In genomic region chr16:31068280-31068679, GRCm38 (mm10) we compare ENCODE assay signal across 16 mouse cellular contexts. TPM values are rescaled to one million over a fixed set of nuclear protein-coding genes. Genes with fewer than 3 reads are reported as not detected.
DNase-seq lines count a peak whose midpoint lies in the region; ATAC-seq and TF ChIP-seq lines count a peak whose summit lies in the region.
"Had no signal": no experiment of that assay in that cellular context is flagged by ENCODE, and none has a peak within 500 bp of the region (broad histone marks: within the 10 kb centered on the region; RNA-seq: fewer than 3 reads in every experiment).

No protein-coding gene starts in this region.

- 85% methylated on average over 7 of the region's 7 CpGs for WGBS in hindbrain, embryonic 10.5 days
- WGBS in hindbrain, embryonic 16.5 days: 92% methylated on average over 7 of the region's 7 CpGs
- 87% methylated on average over 7 of the region's 7 CpGs for WGBS in heart, embryonic 11.5 days (ENCODE audit: insufficient replicate concordance)
- 81% methylated on average over 7 of the region's 7 CpGs for WGBS in forebrain, postnatal 0 days

- TF ChIP-seq CTCF in forebrain, postnatal 0 days (IDR thresholded peaks at IDR 0.05; ENCODE audit: low read depth): no peak

- no peak overlapping the region for H3K4me2 ChIP-seq in hindbrain, embryonic 16.5 days (ENCODE audit: low read length)
- H3K4me2 ChIP-seq in heart, embryonic 11.5 days: no peak overlapping the region
- H3K4me2 ChIP-seq in forebrain, postnatal 0 days (ENCODE audit: low read depth): no peak overlapping the region
- H3K4me2 ChIP-seq: embryonic facial prominence, embryonic 12.5 days; forebrain, embryonic 12.5 days; hindbrain, embryonic 15.5 days had no signal

- ATAC-seq in hindbrain, embryonic 16.5 days: no peak
- ATAC-seq in heart, embryonic 11.5 days (replicated peaks; ENCODE audit: insufficient number of reproducible peaks, low FRiP score, low TSS enrichment): no peak
- ATAC-seq in monocyte, adult 5-6 weeks (replicated peaks; ENCODE audit: insufficient number of reproducible peaks, low FRiP score, low TSS enrichment, poor library complexity, severe bottlenecking): peak; percentile 8; the same call in 1 of the 2 replicates
- no peak for ATAC-seq in forebrain, postnatal 0 days
- ATAC-seq: CD4-positive, CD25-positive, alpha-beta regulatory T cell, adult 4 months; liver, postnatal 0 days; midbrain, embryonic 16.5 days had no signal

- H3K27ac ChIP-seq in hindbrain, embryonic 10.5 days: 0 out of 2 replicates have a peak overlapping the region, but pooled peaks have one; percentile 19
- no peak overlapping the region for H3K27ac ChIP-seq in hindbrain, embryonic 16.5 days (ENCODE audit: low read depth, low read length)
- H3K27ac ChIP-seq in heart, embryonic 11.5 days (ENCODE audit: low read depth, low read length): no peak overlapping the region
- no peak overlapping the region for H3K27ac ChIP-seq in forebrain, postnatal 0 days (ENCODE audit: low read depth, low read length)
- H3K27ac ChIP-seq: embryonic facial prominence, embryonic 12.5 days; forebrain, embryonic 12.5 days; hindbrain, embryonic 15.5 days had no signal

- peaks cover 40% of the 10 kb centered on the region for H3K4me1 ChIP-seq in hindbrain, embryonic 10.5 days (replicated peaks)
- H3K4me1 ChIP-seq in hindbrain, embryonic 16.5 days (ENCODE audit: control insufficient read depth, insufficient read depth, low read depth, low read length): no peaks in the 10 kb centered on the region; the same call in 1 of the 2 replicates
- peaks cover 27% of the 10 kb centered on the region for H3K4me1 ChIP-seq in heart, embryonic 11.5 days (ENCODE audit: control insufficient read depth, insufficient read depth, low read length)
- no peaks in the 10 kb centered on the region for H3K4me1 ChIP-seq in forebrain, postnatal 0 days (ENCODE audit: insufficient read depth)

- no peaks in the 10 kb centered on the region for H3K36me3 ChIP-seq in hindbrain, embryonic 10.5 days
- no peaks in the 10 kb centered on the region for H3K36me3 ChIP-seq in hindbrain, embryonic 16.5 days (ENCODE audit: control insufficient read depth, insufficient read depth, low read length)
- no peaks in the 10 kb centered on the region; the same call in 1 of the 2 replicates for H3K36me3 ChIP-seq in heart, embryonic 11.5 days (ENCODE audit: control insufficient read depth, insufficient read depth, low read length)
- H3K36me3 ChIP-seq in forebrain, postnatal 0 days (ENCODE audit: insufficient read depth): no peaks in the 10 kb centered on the region
- H3K36me3 ChIP-seq: embryonic facial prominence, embryonic 12.5 days; forebrain, embryonic 12.5 days; hindbrain, embryonic 15.5 days had no signal

- H3K4me3 ChIP-seq in hindbrain, embryonic 10.5 days: no peak overlapping the region
- no peak overlapping the region for H3K4me3 ChIP-seq in hindbrain, embryonic 16.5 days (ENCODE audit: low read length)
- H3K4me3 ChIP-seq in heart, embryonic 11.5 days (ENCODE audit: low read depth, low read length): no peak overlapping the region
- no peak overlapping the region for H3K4me3 ChIP-seq in forebrain, postnatal 0 days (ENCODE audit: low read depth, low read length)
- H3K4me3 ChIP-seq: embryonic facial prominence, embryonic 12.5 days; forebrain, embryonic 12.5 days; hindbrain, embryonic 15.5 days had no signal

- no peak for DNase-seq in hindbrain, embryonic 10.5 days (ENCODE audit: low spot score)
- peak; percentile 52 to 64 for DNase-seq in kidney, postnatal 4 days
- no peak for DNase-seq in embryo, embryonic 10.5 days (ENCODE audit: low spot score)
- DNase-seq in forebrain, postnatal 0 days: no peak
- DNase-seq: cerebellum, adult 8-10 months; left cerebral cortex, postnatal 4 days; liver, postnatal 0 days; thymus, postnatal 36 days had no signal

- H3K27me3 ChIP-seq in hindbrain, embryonic 10.5 days (ENCODE audit: insufficient read depth, poor library complexity, severe bottlenecking): no peaks in the 10 kb centered on the region
- H3K27me3 ChIP-seq in hindbrain, embryonic 16.5 days (replicated peaks; ENCODE audit: control insufficient read depth, insufficient read depth, low read length): no peaks in the 10 kb centered on the region
- no peaks in the 10 kb centered on the region for H3K27me3 ChIP-seq in heart, embryonic 11.5 days (ENCODE audit: control insufficient read depth, insufficient read depth, low read length)
- no peaks in the 10 kb centered on the region for H3K27me3 ChIP-seq in forebrain, postnatal 0 days (ENCODE audit: insufficient read depth, low read length)
- H3K27me3 ChIP-seq: embryonic facial prominence, embryonic 12.5 days; forebrain, embryonic 12.5 days; hindbrain, embryonic 15.5 days had no signal

- no peak overlapping the region for H3K9ac ChIP-seq in hindbrain, embryonic 16.5 days (ENCODE audit: low read depth, low read length)
- H3K9ac ChIP-seq in heart, embryonic 11.5 days (ENCODE audit: low read depth, low read length): 0 out of 2 replicates have a peak overlapping the region, but pooled peaks have one; percentile 28
- no peak overlapping the region for H3K9ac ChIP-seq in forebrain, postnatal 0 days
- H3K9ac ChIP-seq: embryonic facial prominence, embryonic 12.5 days; forebrain, embryonic 12.5 days; hindbrain, embryonic 15.5 days; liver, postnatal 0 days had no signal

- no peaks in the 10 kb centered on the region for H3K9me3 ChIP-seq in hindbrain, embryonic 10.5 days
- no peaks in the 10 kb centered on the region for H3K9me3 ChIP-seq in hindbrain, embryonic 16.5 days (ENCODE audit: control insufficient read depth, low read length)
- H3K9me3 ChIP-seq in heart, embryonic 11.5 days (replicated peaks; ENCODE audit: control insufficient read depth, low read length): no peaks in the 10 kb centered on the region
- H3K9me3 ChIP-seq in forebrain, postnatal 0 days (ENCODE audit: low read length): no peaks in the 10 kb centered on the region
- H3K9me3 ChIP-seq: embryonic facial prominence, embryonic 12.5 days; forebrain, embryonic 12.5 days; hindbrain, embryonic 15.5 days had no signal

RNA-seq across cellular contexts. Expression of gene Xxylt1, which starts 13.0 kb away (rescaled TPM):
- 12.1 and 15.1 TPM in 2 replicates for polyA plus RNA-seq in hindbrain, embryonic 10.5 days (2016; fragmentation: Nextera tagmentation; extraction: Ambion mirVana)
- 11.0 and 16.1 TPM in 2 replicates for polyA plus RNA-seq in hindbrain, embryonic 16.5 days (2015; fragmentation: Nextera tagmentation; extraction: Ambion mirVana)
- polyA plus RNA-seq in heart, embryonic 11.5 days (2014; fragmentation: Nextera tagmentation; extraction: Ambion mirVana): 10.3 and 12.2 TPM in 2 replicates
- 2.2 to 8.6 TPM (median 4.5 TPM) in 3 replicates for total RNA-seq in monocyte, adult 5-6 weeks (2017)
- 17.4 and 24.3 TPM in 2 replicates for total RNA-seq in forebrain, postnatal 0 days (2014; rRNA removed)
- 8.6 and 14.0 TPM in 2 replicates for polyA plus RNA-seq in forebrain, postnatal 0 days (2015; fragmentation: Nextera tagmentation; extraction: Ambion mirVana)

Comparison
In these comparisons a context has a peak if more than half of its experiments do, and no peak if none do; other contexts are left out.
1. DNase-seq: peak in kidney, postnatal 4 days (2 of 2); none in hindbrain, embryonic 10.5 days (single experiment), embryo, embryonic 10.5 days (single experiment) and forebrain, postnatal 0 days (single experiment).